8 mouse cellular contexts compared by ENCODE assay signal in genomic region chr14:24059747-24060146, GRCm38 (mm10). TPM values are rescaled to one million over a fixed set of nuclear protein-coding genes. Genes with fewer than 3 reads are reported as not detected.
DNase-seq lines count a peak whose midpoint lies in the region; ATAC-seq and TF ChIP-seq lines count a peak whose summit lies in the region.

No protein-coding gene starts in this region.

- peaks cover 2% of the 10 kb centered on the region; the same call in 1 of the 2 replicates for H3K4me1 ChIP-seq in olfactory bulb, adult 2 months (ENCODE audit: control insufficient read depth, insufficient read depth, low read length)

- 21% methylated on average over 8 of the region's 8 CpGs for WGBS in olfactory bulb, adult 2 months

- DNase-seq in frontal cortex, postnatal 14 days (ENCODE audit: low spot score in 2 of 2), result no peak
- DNase-seq in right cerebral cortex, adult 18-20 months, result peak; percentile 49
- no peak for DNase-seq in right cerebral cortex, postnatal 25 days
- DNase-seq in cerebellum, postnatal 14 days, result peak; percentile 63 to 71
- peak; percentile 9 to 61 for DNase-seq in kidney, postnatal 36 days
- DNase-seq in natural killer cell, adult 2 months (ENCODE audit: low spot score in 2 of 2), result no peak

- H3K4me3 ChIP-seq in olfactory bulb, adult 2 months (ENCODE audit: insufficient read depth, low read depth, low read length), result no peak overlapping the region

- TF ChIP-seq POLR2A in olfactory bulb, adult 2 months (IDR thresholded peaks at IDR 0.05; ENCODE audit: insufficient read depth, low read depth, low read length), result no peak

- peak; percentile 92 for ATAC-seq in frontal cortex, adult (ENCODE audit: low TSS enrichment)

- no peak overlapping the region for H3K27ac ChIP-seq in olfactory bulb, adult 2 months (ENCODE audit: insufficient read depth, low read depth, low read length)

- peak; percentile 51; the same call in 1 of the 2 replicates for TF ChIP-seq CTCF in olfactory bulb, adult 2 months (IDR thresholded peaks at IDR 0.05; ENCODE audit: insufficient read depth, low read depth, low read length)

RNA-seq across cellular contexts. Expression of gene Kcnma1, which starts 45.5 kb away (rescaled TPM):
- 75.1 and 317 TPM in 2 replicates for polyA plus RNA-seq in olfactory bulb, adult 2 months (2012; ENCODE audit: insufficient read depth, insufficient read length, low replicate concordance, missing spikeins)

Comparison
In these comparisons a context has a peak if more than half of its experiments do, and no peak if none do; other contexts are left out.
1. DNase-seq: peak in right cerebral cortex, adult 18-20 months (single experiment), cerebellum, postnatal 14 days (2 of 2) and kidney, postnatal 36 days (2 of 2); none in frontal cortex, postnatal 14 days (0 of 2), right cerebral cortex, postnatal 25 days (single experiment) and natural killer cell, adult 2 months (0 of 2).